Mouse (Mus musculus) lung, postnatal 14 days (tissue): Measurements from ENCODE around the gene Gm43738.
"Not testable (repeated sequence)": the region's sequence is repeated elsewhere in the genome, so short reads cannot be mapped to it uniquely, and the experiment has no call there.

ENCODE experiments used
- DNase-seq: peaks from one replicate; pipeline ENCODE4 v3.0.0; 2021

Gene Gm43738

DNA sequence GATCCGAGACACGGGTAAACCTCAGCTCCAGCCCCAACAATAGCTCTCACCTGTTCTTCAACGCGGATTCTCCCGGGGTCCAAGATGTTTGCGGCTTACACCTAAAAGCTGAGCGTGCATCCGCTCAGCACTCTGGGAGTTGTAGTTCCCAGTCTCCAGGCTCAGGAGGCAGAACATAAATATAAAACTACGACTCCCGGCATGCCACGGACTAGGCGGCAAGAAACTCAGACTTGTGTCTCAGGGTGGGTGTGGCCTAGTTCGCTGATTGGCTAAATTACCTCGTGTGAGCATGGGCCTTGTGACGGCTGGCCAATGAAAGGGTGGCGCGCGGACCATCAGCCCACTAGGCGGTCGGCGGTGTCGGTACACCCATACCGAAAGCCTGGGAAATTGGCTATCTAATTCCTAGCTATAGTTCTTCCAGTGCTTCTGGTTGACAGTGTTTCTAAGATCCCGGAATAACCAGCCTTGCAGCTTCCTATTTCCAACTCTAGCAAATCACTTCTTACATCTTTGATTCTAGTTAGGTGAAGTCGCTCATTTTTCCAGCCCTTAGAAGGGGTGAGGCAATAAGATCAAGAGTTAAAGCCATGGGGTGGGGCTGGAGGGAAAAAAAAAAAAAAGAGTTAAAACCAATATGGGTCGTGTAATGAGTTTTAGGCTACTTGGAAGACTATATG lies 1.1 kb upstream of the Gm43738 start, which contains the start of gene Fdps:
Fdps (minus strand) TSS at position 148 of the 683 bp plus-strand sequence.
- peak; percentile 93 for DNase-seq

DNA sequence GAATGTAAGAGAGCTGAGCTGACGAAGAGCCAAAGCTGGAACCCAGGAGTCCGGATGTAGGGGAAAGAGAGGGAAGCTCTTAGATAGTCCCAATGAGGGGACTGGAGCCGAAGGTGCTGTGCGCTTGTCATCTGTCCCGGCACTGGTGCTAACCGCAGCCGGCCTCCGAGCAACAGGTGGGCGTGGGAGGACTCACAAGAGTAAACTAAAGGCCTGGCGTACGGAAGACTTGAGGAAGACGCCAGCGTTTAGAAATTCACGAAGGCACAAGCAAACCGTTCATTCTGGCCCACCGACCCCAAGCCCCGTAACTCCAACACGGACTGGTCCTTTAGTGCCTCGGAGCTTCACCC lies 536 bp upstream of the Gm43738 start:
- DNase-seq: no peak

DNA sequence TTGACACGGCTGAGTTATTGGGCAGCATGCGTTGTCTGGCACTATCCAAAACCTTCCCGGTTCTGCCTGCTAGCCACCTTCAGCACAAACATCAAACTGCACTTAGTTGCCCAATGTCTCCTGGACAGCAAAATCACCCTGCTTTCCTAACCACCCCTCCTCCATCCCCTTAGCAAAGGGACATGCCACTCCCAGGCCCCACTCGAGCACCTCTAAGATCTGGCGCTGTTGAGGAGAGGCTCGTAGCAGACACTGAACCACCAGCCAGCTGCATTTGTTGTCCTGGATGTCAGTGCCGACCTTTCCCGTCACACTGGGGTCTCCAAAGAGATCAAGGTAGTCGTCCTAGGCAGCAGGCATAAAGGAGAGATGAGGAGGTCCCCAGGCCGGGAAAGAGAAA lies 6.9 kb downstream of the Gm43738 start:
- DNase-seq: no peak

GRCm38 (mm10) chr3:89093175-89093574 lies 7.7 kb downstream of the Gm43738 start, which contains the start of gene Rusc1:
TSS of gene Rusc1 (minus strand) at chr3:89093311.
- peak; percentile 90 for DNase-seq

GRCm38 (mm10) chr3:89092509-89093090 lies 8.3 kb downstream of the Gm43738 start:
- DNase-seq: no peak

- DNase-seq: no peak
Observed at GRCm38 (mm10) chr3:89091811-89092508, 8.9 kb downstream of the Gm43738 start.

GRCm38 (mm10) chr3:89090694-89091655 lies 9.9 kb downstream of the Gm43738 start:
- peak; percentile 87 for DNase-seq

GRCm38 (mm10) chr3:89089882-89090591 lies 10.9 kb downstream of the Gm43738 start:
- DNase-seq: peak; percentile 85

DNA sequence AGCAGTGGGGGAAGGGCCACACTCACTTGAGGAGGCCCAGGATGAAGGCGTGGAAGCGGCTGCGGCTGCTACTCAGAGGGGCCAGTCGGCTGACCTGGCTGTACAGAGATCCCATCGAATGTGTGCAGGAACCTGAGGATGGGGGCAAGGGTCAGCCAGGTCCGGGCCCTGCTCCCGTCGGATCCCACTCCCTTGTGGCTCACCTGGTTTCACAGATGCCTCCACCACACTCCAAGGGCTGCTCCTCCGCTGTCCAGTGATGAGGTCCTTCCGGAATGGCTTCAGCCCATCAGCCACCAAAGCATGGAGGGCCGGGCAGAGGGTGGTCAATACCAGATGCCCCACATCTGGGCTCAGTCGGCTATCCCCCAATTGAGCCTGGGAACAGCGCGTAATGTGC lies 11.9 kb downstream of the Gm43738 start:
- DNase-seq: no peak

DNA sequence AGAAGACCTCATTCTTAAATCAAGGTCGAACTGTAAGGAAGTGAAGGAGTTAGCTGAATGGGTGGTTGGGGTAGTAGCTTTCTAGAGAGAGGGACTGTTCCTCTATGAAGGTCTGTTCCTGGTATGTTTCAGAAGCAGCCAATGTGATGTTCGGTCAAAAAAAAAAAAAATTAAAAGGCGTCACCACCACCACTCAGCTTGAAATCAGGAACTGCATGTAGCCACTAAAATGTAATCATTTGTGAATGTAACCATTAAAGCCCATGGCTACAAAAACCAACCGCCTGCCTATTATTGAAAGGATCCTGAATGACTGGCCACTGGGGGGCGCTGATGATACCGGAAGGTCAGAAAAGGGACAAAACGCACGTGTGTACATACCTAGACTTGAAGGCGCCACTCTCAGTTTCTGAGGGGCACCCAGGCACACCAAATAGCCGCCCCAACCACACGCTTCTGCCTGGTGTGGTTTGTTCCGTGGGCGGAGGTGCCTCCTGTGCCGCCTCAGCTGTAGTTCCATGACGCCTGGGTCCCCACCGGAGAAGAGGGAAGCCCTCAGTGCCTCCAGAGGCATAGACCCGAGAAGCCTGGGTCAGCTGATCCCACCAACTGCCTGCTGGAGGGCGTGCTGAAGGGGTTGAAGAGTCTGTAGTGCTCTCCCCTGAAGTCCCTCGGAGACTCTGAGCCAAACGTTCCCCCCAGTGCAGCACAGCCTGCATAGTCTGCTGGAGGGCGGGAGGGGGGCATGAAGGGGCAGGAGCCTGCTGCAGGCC lies 13.4 kb downstream of the Gm43738 start:
- DNase-seq: peak; percentile 91

DNA sequence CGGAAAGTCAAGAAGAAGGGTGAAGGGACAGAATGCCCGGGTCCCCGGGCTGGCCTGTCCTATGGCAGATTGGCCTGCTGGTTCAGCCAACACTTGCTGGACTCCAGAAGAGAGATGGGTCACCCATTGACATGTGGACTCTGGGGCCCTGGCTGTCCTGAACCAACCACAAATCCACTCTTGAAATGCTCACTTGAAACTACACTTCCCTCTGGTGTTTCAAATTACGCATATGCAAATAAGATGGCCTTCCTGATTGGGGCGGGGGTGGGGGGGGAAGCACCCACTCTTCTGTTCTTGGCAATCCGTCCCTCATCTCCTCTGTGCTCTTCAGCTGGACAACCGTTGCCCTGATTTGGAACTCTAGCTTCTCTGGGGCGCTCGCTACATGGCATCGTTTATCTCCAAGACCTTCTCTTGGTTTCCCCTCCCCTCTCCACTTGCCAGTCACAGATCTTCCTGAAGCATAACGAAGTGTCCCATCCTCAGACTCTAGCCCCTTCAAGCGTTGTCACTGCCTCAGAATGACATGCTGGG lies 16.2 kb downstream of the Gm43738 start:
- DNase-seq: no peak

GRCm38 (mm10) chr3:89084133-89084532 lies 16.8 kb downstream of the Gm43738 start:
- DNase-seq: no peak

GRCm38 (mm10) chr3:89082287-89082686 lies 18.6 kb downstream of the Gm43738 start:
- not testable (repeated sequence) for DNase-seq

DNA sequence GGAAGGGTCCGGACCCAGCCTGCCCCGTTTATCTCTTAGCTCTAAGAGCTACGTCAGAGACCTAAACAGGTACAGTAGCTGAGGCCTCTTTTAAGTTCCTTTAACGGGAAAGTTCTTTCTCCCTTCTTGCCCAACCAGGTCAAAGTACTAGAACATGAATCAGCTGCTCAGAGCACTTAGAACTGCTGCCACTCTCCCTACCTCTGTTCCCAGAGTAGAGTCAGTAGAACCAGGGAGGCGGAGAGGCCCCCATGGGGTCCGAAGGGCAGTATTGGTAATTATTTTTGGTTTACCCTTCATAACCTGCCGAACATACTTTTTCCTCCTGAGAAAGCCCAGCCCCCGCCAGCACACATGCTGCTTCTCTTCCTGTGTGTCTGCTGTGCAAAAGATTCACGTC lies 23.5 kb downstream of the Gm43738 start:
- DNase-seq: no peak

DNA sequence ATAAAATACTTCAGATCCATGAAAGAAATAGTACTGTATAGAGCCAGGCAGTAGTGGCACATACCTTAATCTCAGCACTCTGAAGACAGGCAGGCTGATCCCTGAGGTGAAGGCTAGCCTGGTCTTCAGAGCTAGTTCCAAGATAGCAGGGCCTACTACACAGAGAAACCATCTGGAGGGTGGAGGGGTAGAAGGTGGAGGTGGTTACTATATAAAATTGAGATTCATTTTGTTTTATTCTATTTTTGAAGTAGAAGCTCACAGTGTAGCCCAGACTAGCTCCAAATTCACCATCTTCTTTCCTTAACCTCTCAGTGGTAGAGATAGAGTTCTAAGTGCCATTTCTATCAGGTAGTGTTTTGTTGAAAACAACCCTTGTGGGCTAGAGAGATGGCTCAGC lies 33.6 kb downstream of the Gm43738 start:
- DNase-seq: no peak

GRCm38 (mm10) chr3:89061696-89062095 lies 39.2 kb downstream of the Gm43738 start:
- DNase-seq: no peak

DNA sequence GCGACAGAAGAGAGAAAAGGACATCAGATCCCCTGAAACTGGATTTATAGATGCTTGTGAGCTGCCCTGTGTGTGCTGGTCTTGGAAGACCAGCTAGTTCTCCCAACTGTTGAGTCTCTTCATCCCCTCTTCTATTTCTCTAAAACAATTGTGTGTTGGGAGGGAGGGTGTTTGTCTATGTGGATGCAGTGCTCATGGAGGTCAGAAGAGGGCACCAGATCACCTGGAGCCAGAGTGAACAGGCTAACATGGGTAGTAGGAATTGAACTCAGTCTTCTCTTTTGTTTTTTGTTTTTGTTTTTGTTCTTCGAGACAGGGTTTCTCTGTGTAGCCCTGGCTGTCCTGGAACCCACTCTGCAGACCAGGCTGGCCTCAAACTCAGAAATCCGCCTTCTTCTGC lies 42.1 kb downstream of the Gm43738 start:
- DNase-seq: peak; percentile 36

DNA sequence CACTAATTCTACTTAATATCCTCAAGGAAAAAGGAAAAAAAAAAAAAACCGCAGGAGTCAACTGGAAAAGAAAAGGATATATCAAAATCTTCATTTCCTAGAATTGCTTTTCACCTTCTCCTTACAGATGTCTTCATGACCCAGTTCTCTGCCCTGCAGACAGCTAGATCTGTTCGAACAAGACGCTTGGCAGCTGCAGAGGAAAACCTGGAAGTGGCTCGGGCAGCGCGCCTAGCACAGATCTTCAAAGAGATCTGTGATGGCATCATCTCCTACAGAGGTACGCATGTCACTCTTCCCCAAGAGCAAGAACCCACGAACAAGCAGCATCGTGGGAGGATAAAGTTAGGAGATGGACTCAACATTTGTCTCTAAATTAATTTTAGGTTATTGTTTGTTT lies 42.5 kb downstream of the Gm43738 start:
- no peak for DNase-seq

DNA sequence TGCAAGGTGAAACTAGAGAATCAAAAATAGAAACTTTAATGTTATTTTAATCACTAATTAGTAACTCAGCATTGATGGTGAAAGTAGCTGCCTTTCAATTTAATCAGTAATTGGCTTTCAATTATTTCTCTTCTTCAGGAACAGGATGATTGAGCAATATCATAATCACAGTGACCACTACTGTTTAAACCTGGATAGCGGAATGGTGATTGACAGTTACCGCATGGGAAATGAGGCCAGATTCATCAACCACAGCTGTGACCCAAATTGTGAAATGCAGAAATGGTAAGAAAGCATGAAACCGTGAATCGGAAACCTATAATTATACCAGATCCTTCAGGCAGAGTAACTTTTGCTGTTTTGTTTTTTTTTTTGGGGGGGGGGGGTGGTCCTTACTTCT lies 57.5 kb downstream of the Gm43738 start:
- no peak for DNase-seq
